Mouse (Mus musculus) right cerebral cortex, postnatal 36 days (tissue): ENCODE data around the gene 4930544G11Rik.

Experiments
- DNase-seq, 2 experiments: peaks; one replicate each; pipeline ENCODE4 v3.0.0; 2022; ENCODE audit warnings: low spot score in 2 of 2, mixed read lengths in 1 of 2

Gene 4930544G11Rik

DNA sequence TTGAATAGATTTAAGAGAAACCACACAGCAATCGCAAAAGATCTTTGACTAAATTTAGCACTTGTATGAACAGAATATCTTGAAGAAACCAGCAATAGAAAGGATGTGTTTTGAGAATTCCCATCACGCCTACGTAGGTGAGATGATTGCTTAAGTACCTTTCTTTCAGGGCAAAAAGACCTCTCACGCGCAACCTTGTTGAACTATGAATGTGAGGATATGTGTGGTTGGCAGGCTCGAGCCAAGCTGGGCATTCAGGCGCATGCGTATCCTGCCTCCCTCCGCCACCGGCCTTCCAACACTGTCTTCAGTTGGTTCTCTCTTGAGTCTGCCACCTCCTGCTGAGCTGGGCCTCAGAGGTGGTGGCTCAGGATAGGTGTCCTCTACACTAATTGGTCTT is at the start of gene 4930544G11Rik:
Gene 4930544G11Rik (plus strand): TSS at position 301 of the 400 bp plus-strand sequence.
- DNase-seq, result no peak

DNA sequence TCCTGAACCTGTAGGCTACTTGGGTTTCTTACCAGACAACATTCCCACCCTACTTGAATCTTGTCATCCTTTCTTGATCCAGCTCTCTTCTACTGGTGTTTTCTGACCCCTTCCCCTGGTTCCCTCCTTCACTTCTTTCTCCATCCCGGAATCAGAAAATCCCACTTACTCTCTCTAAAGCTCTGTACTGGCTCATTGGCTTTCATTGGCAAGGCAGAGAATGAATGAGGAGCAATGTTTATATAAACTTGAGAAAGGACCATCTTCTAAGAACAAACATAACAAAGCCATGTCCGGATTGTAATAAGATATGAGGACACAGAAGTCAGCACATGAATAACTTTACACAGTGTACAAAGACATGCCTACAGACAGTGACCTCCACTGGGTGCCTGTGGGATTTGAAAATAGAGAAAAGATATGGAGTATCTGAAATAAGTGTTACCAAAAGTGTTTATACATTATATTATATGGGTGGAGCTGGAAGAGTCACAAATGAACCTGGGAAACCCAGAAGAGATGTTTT is 45.7 kb upstream of the 4930544G11Rik start:
- no peak for DNase-seq

DNA sequence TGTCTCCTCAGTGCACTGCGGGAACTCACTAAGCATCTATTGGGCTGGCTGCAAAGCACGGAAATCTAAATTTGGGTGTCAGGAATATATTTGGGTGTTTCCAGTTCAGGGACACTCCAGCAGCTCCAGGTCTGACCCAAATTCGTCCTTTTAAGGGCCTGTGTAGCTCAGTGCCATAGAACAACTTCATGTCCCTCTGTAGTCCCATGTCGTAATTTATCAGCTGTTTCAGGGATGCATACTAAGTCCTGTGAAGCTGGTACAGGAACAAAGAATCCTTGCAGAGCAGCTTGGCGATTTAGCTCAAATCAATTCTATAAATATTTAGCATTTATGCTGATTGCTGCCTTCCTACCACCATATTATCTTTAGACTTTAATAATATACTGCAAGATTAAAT is 37.0 kb upstream of the 4930544G11Rik start:
- no peak for DNase-seq

DNA sequence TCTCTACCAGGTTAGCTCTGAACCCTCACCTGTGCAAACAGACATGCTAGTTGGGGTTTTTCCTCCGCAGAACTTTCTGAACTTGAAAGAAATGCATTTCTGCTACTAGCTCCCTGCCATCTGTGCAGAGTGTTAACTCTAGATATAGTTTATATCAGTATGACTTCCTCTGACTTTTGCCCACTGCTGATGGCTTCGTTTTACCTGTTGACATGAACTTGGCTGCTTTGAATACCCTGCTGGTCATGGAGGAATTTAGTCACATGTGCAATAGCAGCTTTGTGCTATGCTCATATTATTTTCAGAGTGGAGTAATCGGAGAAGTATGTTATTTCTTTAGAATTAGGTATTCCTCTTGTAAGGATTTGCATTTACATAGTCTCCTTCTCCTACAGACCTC is 30.7 kb upstream of the 4930544G11Rik start:
- DNase-seq, result no peak

DNA sequence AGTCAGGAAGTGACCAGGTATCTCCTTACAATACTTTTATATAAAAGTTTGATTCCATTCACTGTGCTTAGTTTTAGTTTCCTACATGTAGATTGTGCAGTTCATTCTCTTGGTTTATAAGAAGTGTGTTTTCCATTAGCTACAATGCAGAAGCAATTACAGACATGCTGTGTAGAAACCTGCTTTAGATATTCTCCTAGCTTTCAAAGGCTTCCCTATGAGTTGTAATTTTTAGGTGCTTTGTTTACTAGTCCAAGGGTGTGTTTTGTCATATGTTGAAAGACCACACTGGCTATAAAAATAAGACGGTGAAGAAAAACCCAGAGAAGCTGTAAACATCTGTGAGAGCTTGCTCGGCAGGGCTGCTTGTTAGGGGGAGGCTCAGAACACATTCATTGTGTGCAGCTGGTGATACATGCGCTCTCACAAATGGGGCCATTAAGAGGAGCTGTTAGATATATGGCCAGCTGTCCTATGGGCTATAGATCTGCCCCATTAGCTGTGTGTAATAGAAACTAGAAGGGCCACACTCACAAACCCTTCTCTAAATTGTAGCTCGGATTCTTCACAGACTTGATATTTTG is 28.8 kb upstream of the 4930544G11Rik start:
- no peak for DNase-seq

DNA sequence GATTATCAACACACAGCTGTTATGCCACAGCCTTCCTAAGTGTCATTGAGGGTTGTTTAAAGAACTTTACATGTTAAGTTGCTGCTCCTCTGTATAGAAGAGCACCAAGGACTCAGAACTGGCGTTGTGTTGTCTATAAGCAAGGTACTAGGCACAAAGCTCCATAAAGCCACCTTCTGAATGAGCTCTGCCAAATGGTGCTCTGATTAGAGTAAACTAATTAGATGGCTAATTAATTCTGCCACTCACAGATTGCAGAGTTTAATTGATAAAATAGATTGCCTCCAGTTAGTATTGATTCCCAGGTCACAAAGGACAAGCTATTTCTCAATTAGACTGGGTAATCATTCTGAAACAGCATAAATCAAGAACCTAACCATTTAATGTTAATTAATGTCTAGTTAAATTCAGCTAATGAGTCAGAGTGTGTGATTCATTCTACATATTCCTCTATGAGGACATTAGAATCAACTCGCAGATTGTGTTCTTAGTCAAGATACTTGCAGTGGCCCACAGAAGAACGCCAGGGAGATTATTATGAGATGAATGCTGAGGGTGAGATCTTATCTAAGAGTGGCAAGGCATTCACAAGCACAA is 26.6 kb upstream of the 4930544G11Rik start:
- DNase-seq, result no peak

DNA sequence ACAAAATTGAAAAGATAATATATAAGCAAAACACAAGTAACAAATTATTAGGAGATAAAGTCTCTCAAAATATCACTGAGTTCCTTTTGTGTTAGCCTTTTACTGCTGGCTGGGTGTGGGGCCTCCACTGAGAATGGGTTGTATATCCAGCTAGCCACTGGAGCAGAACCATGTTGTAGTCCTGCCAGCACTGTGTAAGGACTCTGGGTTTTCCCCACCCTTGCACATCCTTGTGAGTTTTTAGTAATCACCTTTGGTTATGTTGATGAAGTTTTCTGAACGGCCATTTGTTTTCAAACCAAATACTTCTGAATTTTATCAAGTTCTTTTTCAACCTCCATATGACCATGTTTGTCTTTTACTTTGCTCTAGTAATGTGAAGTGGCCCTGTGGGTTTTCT is 21.9 kb upstream of the 4930544G11Rik start:
- DNase-seq, result no peak

DNA sequence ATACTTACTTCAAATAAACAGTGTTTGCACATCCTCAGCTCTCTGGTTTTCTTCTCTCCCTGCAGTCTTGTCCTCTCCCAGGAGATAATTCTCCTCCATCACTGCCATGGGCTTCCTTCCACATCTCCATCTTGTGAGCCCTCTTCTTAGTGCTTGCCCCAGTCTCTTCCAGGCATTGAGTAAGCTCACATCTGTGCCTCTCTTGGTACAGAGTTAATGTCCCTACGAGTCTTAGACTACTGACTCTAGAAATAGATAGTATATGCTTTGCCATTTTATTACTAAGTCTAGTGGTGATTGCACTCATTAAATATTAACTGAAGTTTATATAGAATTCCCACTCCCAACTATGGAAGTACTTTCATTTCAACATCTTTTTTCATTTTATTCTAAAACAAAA is 19.6 kb upstream of the 4930544G11Rik start:
- DNase-seq, result no peak

DNA sequence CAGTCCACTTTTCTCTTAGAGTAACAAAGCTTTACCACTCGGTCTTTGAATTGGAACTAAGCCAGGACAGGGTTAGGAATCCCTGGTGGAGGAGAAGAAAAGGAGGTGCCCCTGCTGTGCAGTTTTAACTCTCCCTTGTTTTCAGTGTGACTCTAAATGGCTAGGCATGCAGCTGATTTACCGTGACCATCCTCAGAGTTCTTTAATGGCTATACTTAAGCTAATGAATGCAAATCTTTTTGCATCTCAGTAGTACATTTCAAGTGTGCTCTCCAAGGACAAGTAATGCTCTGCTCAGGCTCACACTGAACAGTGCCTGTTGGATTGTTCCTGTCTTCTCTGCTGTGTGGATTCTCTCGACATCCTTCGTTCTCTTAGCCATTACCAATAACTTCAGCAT is 19.2 kb upstream of the 4930544G11Rik start:
- DNase-seq, result no peak

DNA sequence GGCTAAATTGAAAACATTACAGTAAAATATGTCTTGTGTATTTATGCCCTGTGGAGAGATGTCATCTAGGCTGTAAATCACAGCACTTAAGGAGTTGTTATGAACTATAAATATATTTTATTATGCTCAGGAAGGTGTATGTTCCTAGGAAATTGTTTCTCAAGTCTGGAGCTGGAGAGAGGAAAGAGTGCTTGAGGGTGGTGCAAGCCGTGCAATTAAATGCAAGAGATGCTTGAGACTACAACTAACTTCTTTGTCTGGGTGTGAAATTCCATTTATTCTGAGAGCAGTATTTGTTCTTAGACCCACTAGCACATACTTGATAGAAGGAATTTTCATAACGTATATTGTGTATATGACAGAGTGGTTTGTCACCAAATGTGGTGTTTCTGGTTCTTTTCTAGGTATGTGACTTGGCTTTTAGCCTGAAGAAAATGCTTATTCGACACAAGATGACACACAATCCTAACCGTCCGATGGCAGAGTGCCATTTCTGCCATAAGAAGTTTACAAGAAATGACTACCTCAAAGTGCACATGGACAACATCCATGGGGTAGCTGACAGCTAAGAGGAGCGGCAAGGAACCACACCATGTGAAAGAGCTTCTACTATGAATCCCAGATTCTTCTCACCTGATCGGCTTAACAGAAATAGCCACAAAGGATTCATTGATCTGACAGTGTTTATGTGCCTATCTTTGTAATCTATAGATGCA is 16.7 kb upstream of the 4930544G11Rik start:
- DNase-seq, result no peak

DNA sequence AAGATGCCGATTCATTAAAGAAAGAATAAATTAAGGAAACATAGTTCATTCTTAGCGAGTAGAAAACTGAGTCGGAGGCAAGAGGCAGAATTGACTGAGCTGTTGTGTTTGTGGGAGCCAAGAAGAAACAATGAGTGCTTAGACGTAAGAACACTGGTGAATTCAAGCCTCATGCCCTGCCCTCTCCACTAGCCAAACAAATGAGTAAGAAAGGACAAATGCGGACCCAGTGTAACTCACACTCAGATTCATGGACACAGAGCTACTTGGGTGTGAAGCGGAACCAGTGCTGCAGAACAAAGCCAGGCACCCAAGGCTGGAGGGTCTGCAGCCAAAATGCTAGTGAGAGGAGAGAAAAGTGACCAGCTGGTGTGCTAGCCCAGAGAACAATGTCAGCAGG is 1.9 kb upstream of the 4930544G11Rik start:
- DNase-seq, result no peak

DNA sequence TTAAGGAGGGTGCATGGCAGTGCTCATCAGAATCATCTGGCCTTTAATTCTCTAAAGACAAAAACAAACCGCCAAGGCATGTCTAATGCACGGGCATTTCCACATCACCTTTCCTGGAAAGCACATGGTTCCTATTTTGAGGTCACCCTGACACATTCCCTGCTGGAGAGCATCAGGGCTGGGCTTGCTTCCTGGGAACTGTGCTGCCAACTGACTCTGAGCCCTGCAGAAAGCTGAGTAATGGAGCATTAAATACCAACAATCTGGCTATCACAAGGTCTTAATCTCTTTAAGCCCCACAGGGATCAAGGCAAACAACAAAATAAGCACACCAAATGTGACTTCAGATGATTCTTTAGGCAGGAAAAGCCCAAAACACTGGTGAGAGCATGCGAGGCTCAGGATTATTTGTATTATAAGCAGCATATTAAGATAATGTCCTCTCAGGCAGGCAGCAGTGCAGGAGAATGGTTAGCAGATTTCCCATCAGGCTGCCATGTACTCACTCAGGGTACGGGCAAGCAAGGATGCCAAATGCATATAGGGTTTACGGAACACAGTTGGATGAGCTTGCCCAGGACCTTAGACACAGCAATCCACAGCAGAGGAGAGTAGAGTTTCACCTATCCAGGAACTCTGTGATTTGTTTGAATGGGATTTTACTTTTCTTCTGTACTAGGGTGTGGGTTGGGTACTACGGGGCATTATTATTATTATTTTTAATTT is 17.1 kb downstream of the 4930544G11Rik start:
- DNase-seq, result no peak

DNA sequence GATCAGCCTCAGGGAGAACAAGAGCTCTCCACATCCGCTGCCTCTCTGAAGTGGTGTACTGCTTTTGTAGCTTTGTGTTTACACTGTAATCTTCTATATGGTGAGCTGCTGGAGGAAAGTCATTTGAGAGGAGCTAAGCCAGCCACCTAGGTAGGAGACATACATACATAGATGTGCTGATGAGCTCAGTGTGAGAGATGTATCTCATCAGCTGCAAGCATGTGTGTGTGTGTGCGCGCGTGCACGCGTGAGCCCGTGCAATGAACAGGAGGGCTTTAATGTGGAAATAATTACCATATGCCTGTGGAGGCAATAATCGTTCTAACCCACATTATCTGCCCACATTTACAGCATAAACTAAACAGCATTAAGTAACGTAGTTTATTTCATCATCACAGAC is 18.0 kb downstream of the 4930544G11Rik start:
- no peak for DNase-seq

DNA sequence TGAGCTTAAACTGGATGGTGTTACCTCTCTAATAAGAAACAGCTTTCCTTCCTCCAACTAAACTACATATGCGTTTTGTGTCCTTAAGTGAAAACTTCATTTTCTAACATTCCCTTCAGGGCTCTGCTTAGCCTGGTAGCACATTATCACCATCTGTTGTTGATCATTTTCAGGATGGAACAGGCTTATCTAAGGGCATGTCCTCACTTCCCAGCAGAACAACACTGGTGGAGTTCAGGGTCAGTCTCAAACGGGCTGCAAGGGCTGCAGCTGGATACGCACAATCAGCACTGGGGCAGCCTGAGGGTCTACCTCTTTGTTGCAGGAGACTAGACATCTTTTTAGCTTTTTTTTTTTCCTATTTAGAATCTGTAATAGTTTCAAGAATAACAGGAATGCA is 39.7 kb downstream of the 4930544G11Rik start:
- DNase-seq, result no peak

DNA sequence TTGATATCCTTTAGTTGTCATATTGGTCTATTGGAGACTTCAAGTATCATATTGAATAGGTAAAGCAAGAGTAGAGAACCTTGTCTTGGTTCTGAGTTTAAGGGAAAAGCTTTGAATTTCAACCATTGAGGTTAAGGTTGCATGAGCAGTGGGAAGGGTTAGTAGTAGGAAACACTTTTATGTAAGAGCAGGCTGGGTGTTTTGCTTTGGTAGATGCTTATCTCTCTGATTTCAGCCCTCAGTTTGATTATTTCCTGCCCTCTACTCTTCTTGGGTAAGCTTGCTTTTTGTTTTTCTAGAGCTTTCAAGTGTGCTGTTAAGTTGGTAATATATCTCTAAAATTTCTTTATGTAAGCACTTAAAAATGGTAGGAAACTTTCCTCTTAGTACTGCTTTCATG is 45.9 kb downstream of the 4930544G11Rik start:
- DNase-seq, result no peak
